Mouse (Mus musculus) heart, adult 2 months (tissue): ENCODE results near the gene 1700021F05Rik.

ENCODE experiments used
- CTCF ChIP-seq: fragments of 200-600 bp; IDR thresholded peaks from 2 replicates; pipeline ENCODE4 v1.8.1; 2022; ENCODE audit warnings: antibody characterized with exemption, mild to moderate bottlenecking, moderate library complexity
- POLR2A ChIP-seq: fragments of 200-500 bp; IDR thresholded peaks from 2 replicates; pipeline ENCODE4 v1.6.1; 2011; ENCODE audit warnings: mild to moderate bottlenecking, low read depth, low read length, control low read depth; ENCODE audit not compliant: insufficient read depth

DNA sequence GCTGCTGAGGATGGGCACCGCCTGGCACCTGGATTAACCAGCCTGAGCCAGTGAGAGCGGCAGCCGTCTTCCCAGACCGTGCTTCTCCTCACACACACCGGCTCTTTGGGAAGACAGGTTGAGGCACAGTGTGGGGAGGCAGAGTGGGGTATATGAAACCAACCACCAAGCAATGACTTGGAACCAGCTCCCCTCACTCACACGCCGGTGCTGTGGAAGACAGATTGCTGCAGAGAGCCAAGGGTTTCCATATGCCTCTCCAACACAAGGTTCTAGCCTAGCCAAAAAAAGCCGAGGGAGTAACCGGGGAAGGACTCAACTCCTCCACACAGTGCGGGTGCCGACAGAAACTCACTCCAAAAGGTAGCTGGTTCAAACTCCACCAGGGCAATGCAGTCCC lies 18.5 kb upstream of the 1700021F05Rik start:
- TF ChIP-seq POLR2A = no peak
- no peak for TF ChIP-seq CTCF
